Mouse (Mus musculus) ES-E14 (cell line): ENCODE results near the gene Galm. TPM values are rescaled to one million over a fixed set of nuclear protein-coding genes. Genes with fewer than 3 reads are reported as not detected.

Source experiments
- DNase-seq: peaks from one replicate; pipeline ENCODE4 v3.0.0-alpha.2; 2013; ENCODE audit warnings: low read depth, low spot score
- H3K27ac ChIP-seq: 2 replicates; pipeline ENCODE4 v1.5.1; 2012; ENCODE audit warnings: low read depth, mild to moderate bottlenecking, low read length, moderate library complexity, mixed read lengths; ENCODE audit not compliant: poor library complexity, insufficient read depth, severe bottlenecking
- H3K36me3 ChIP-seq: 2 replicates; pipeline ENCODE4 v1.6.1; 2012; ENCODE audit warnings: mild to moderate bottlenecking, low read length, moderate library complexity, mixed read lengths; ENCODE audit not compliant: control insufficient read depth, poor library complexity, insufficient read depth, severe bottlenecking
- H3K4me1 ChIP-seq, 2 experiments: fragments of 150-350 bp in 1 of 2; sonication (generic) in 1 of 2; 2 replicates each; pipeline ENCODE4 v1.6.1; 2012; ENCODE audit warnings: low read length in 2 of 2, mild to moderate bottlenecking in 1 of 2, mixed read lengths in 1 of 2; ENCODE audit not compliant: control insufficient read depth in 2 of 2, insufficient read depth in 2 of 2, poor library complexity in 1 of 2
- H3K4me3 ChIP-seq, 2 experiments: fragments of 150-350 bp in 1 of 2; sonication (generic) in 1 of 2; 2 replicates each; pipeline ENCODE4 v1.5.1; 2012; ENCODE audit warnings: low read length in 2 of 2, low read depth in 1 of 2, mild to moderate bottlenecking in 1 of 2, mixed read lengths in 1 of 2; ENCODE audit not compliant: insufficient read depth in 1 of 2, poor library complexity in 1 of 2, severe bottlenecking in 1 of 2
- H3K9ac ChIP-seq: 2 replicates; pipeline ENCODE4 v1.6.1; 2012; ENCODE audit warnings: low read depth, mild to moderate bottlenecking, low read length, mixed read lengths; ENCODE audit not compliant: poor library complexity, insufficient read depth, severe bottlenecking
- H3K9me3 ChIP-seq: fragments of 150-350 bp; sonication (generic); 2 replicates; pipeline ENCODE4 v1.6.1; 2012; ENCODE audit warnings: low read depth, mild to moderate bottlenecking, low read length; ENCODE audit not compliant: control insufficient read depth, insufficient read depth
- CHD2 ChIP-seq: IDR thresholded peaks from 2 replicates; pipeline ENCODE4 v1.6.1; 2014; ENCODE audit warnings: mild to moderate bottlenecking, low read depth, low read length, inconsistent platforms
- HCFC1 ChIP-seq: IDR thresholded peaks from 2 replicates; pipeline ENCODE4 v1.6.1; 2012; ENCODE audit warnings: low read length, inconsistent platforms, borderline replicate concordance; ENCODE audit not compliant: insufficient read depth
- MAFK ChIP-seq: IDR thresholded peaks from 2 replicates; pipeline ENCODE4 v1.6.1; 2014; ENCODE audit warnings: mild to moderate bottlenecking, low read depth, low read length, inconsistent platforms; ENCODE audit not compliant: insufficient read depth
- ZC3H11A ChIP-seq: IDR thresholded peaks from 2 replicates; pipeline ENCODE4 v1.6.1; 2012; ENCODE audit warnings: low read depth, mild to moderate bottlenecking, inconsistent platforms, low read length, borderline replicate concordance
- ZNF384 ChIP-seq: IDR thresholded peaks from 2 replicates; pipeline ENCODE4 v1.6.1; 2012; ENCODE audit warnings: low read depth, low read length, inconsistent platforms
- in situ Hi-C, 2 experiments: fragments of 600-800 bp; cut with MboI; formaldehyde crosslinking; loops; one replicate each; pipeline ENCODE4 v1.15.1; 2025; ENCODE audit warnings: low sequenced_read_pairs in 2 of 2, inconsistent platforms in 1 of 2; ENCODE audit not compliant: unreplicated experiment in 2 of 2
- total RNA-seq: library from RNA; depleted of rRNA; stranded (reverse); fragments of 300-350 nt; gene quantifications from 2 replicates; pipeline ENCODE4 v1.2.3, GENCODE M21; 2012

Galm gene
- total RNA-seq, 1 experiment: 5.3 TPM

- in situ Hi-C loops: no loop called here
- H3K27ac ChIP-seq: no peak overlapping the region
- H3K9me3 ChIP-seq: no peaks in the 10 kb centered on the region
- no peak for DNase-seq
- TF ChIP-seq MAFK (no peak), ZC3H11A (no peak), ZNF384 (no peak)
- no peak overlapping the region for H3K9ac ChIP-seq
- H3K36me3 ChIP-seq: no peaks in the 10 kb centered on the region
- peaks cover 0 to 9% of the 10 kb centered on the region in 2 experiments; a peak in 1 of 4 replicates for H3K4me1 ChIP-seq
- no peak overlapping the region for H3K4me3 ChIP-seq
Measured at GRCm38 (mm10) chr17:80139753-80140444, 12.6 kb downstream of the Galm start.

- H3K27ac ChIP-seq: no peak overlapping the region
- TF ChIP-seq ZC3H11A: no peak
- no peak for TF ChIP-seq ZNF384
- no peak for TF ChIP-seq CHD2
- TF ChIP-seq MAFK: no peak
- TF ChIP-seq HCFC1: no peak
- in situ Hi-C loops: no loop called here
- no peak for DNase-seq
- H3K9me3 ChIP-seq: no peaks in the 10 kb centered on the region
- no peak overlapping the region for H3K9ac ChIP-seq
- H3K4me1 ChIP-seq: 0 out of 4 replicates have a peak, but pooled peaks cover 0 to 2% of the 10 kb centered on the region in 2 experiments
- no peak overlapping the region for H3K4me3 ChIP-seq
- H3K36me3 ChIP-seq: no peaks in the 10 kb centered on the region
Measured at GRCm38 (mm10) chr17:80143478-80144232, 16.4 kb downstream of the Galm start.

- Histone ChIP-seq H3K9me3 (no peaks in the 10 kb centered on the region), H3K4me3 (no peak overlapping the region), H3K9ac (no peak overlapping the region), H3K36me3 (no peaks in the 10 kb centered on the region), H3K27ac (no peak overlapping the region), H3K4me1 (no peaks in the 10 kb centered on the region)
- in situ Hi-C loops: no loop called here
- DNase-seq: no peak
- TF ChIP-seq ZC3H11A: no peak
- TF ChIP-seq ZNF384: no peak
- TF ChIP-seq CHD2: no peak
- TF ChIP-seq MAFK: no peak
- no peak for TF ChIP-seq HCFC1
Measured at GRCm38 (mm10) chr17:80145210-80145609, 17.9 kb downstream of the Galm start.

- in situ Hi-C loops: no loop called here
- Histone ChIP-seq H3K4me1 (no peaks in the 10 kb centered on the region), H3K36me3 (no peaks in the 10 kb centered on the region)
Measured at GRCm38 (mm10) chr17:80145771-80146170, 18.5 kb downstream of the Galm start.

More at GRCm38 (mm10) chr17:80145771-80146170, 18.5 kb downstream of the Galm start:
- no peaks in the 10 kb centered on the region for H3K9me3 ChIP-seq
- no peak overlapping the region for H3K27ac ChIP-seq
- no peak overlapping the region for H3K9ac ChIP-seq
- H3K4me3 ChIP-seq: no peak overlapping the region
- no peak for DNase-seq
- no peak for TF ChIP-seq ZNF384
- no peak for TF ChIP-seq MAFK
- no peak for TF ChIP-seq HCFC1
- TF ChIP-seq CHD2: no peak
- no peak for TF ChIP-seq ZC3H11A
